Mouse (Mus musculus) forebrain, postnatal 0 days (tissue): ENCODE measurements at regions not wholly inside any gene's neighbourhood (a gene's known extent, or its start where the extent isn't known, plus 50 kb on each side); places are given as distances from the start of the nearest gene placed in this dataset.
A peak's percentile ranks its signal among the peaks of the same experiment; 100 is the strongest.
"Not testable (repeated sequence)": the region's sequence is repeated elsewhere in the genome, so short reads cannot be mapped to it uniquely, and the experiment has no call there.

Experiments used
- ATAC-seq: fragments of 200-750 bp; cut with Nextera tagmentation; 2 replicates; pipeline ENCODE4 v1.8.0; 2017; ENCODE audit warnings: mild to moderate bottlenecking, moderate library complexity
- DNase-seq: peaks from one replicate; pipeline ENCODE4 v3.0.0-alpha.2; 2015
- H3K27ac ChIP-seq: fragments of 300-500 bp; sonication (generic); 2 replicates; pipeline ENCODE4 v1.5.1; 2014; ENCODE audit warnings: low read depth, mild to moderate bottlenecking, antibody characterized with exemption, low read length, moderate library complexity, mixed read lengths
- H3K27me3 ChIP-seq: fragments of 300-500 bp; sonication (generic); 2 replicates; pipeline ENCODE4 v1.6.1; 2014; ENCODE audit warnings: mild to moderate bottlenecking, low read length, mixed read lengths; ENCODE audit not compliant: insufficient read depth
- H3K36me3 ChIP-seq: fragments of 300-500 bp; sonication (generic); 2 replicates; pipeline ENCODE4 v1.6.1; 2014; ENCODE audit warnings: mild to moderate bottlenecking, moderate library complexity; ENCODE audit not compliant: insufficient read depth
- H3K4me1 ChIP-seq: fragments of 300-500 bp; sonication (generic); 2 replicates; pipeline ENCODE4 v1.6.1; 2014; ENCODE audit warnings: antibody characterized with exemption; ENCODE audit not compliant: insufficient read depth
- H3K4me2 ChIP-seq: fragments of 300-500 bp; sonication (generic); 2 replicates; pipeline ENCODE4 v1.6.1; 2014; ENCODE audit warnings: low read depth, mild to moderate bottlenecking, moderate library complexity
- H3K4me3 ChIP-seq: fragments of 300-500 bp; sonication (generic); 2 replicates; pipeline ENCODE4 v1.5.1; 2014; ENCODE audit warnings: low read depth, low read length, mixed read lengths
- H3K9ac ChIP-seq: fragments of 300-500 bp; sonication (generic); 2 replicates; pipeline ENCODE4 v1.6.1; 2014; ENCODE audit warnings: mild to moderate bottlenecking
- H3K9me3 ChIP-seq: fragments of 300-500 bp; sonication (generic); 2 replicates; pipeline ENCODE4 v1.6.1; 2016; ENCODE audit warnings: low read length
- CTCF ChIP-seq: sonication (generic); IDR thresholded peaks from 2 replicates; pipeline ENCODE4 v1.5.1; 2016; ENCODE audit warnings: antibody characterized with exemption, control low read depth, low read depth
- WGBS: fragments of 180-500 bp; shearing (Covaris S2); extraction: QIAGEN DNeasy Blood & Tissue Kit; methylation state at CpG from one replicate; pipeline ENCODE4 v1.1.7; 2014; 5-methylcytosine and 5-hydroxymethylcytosine counted together

- ATAC-seq (no peak), DNase-seq (no peak)
- H3K36me3 ChIP-seq = no peaks in the 10 kb centered on the region
- WGBS = 88% methylated on average over 5 of the region's 5 CpGs
- H3K4me3 ChIP-seq = no peak overlapping the region
- H3K9ac ChIP-seq = no peak overlapping the region
- no peak overlapping the region for H3K27ac ChIP-seq
- TF ChIP-seq CTCF = no peak
- H3K4me1 ChIP-seq = no peaks in the 10 kb centered on the region
- no peak overlapping the region for H3K4me2 ChIP-seq
- H3K27me3 ChIP-seq = peaks cover 7% of the 10 kb centered on the region; the same call in 1 of the 2 replicates
- H3K9me3 ChIP-seq = no peaks in the 10 kb centered on the region
These were observed 149.0 kb upstream of the Dmrta1 start for GRCm38 (mm10) chr4:89530050-89530911.

- Histone ChIP-seq H3K4me3 (no peak overlapping the region), H3K9ac (no peak overlapping the region), H3K27ac (no peak overlapping the region), H3K27me3 (peaks cover 21% of the 10 kb centered on the region), H3K36me3 (no peaks in the 10 kb centered on the region), H3K4me2 (no peak overlapping the region), H3K4me1 (no peaks in the 10 kb centered on the region), H3K9me3 (no peaks in the 10 kb centered on the region)
- ATAC-seq (no peak), DNase-seq (no peak)
- WGBS = 27% methylated on average over 1 of the region's 1 CpGs
- no peak for TF ChIP-seq CTCF
These were observed 151.3 kb upstream of the Dmrta1 start for GRCm38 (mm10) chr4:89527966-89528365.

- Histone ChIP-seq H3K36me3 (no peaks in the 10 kb centered on the region), H3K9ac (no peak overlapping the region), H3K4me2 (no peak overlapping the region), H3K27me3 (peaks cover 24% of the 10 kb centered on the region), H3K4me3 (no peak overlapping the region), H3K4me1 (no peaks in the 10 kb centered on the region), H3K27ac (no peak overlapping the region), H3K9me3 (no peaks in the 10 kb centered on the region)
- 55% methylated on average over 7 of the region's 7 CpGs for WGBS
- no peak for ATAC-seq
- TF ChIP-seq CTCF = no peak
- no peak for DNase-seq
These were observed 151.9 kb upstream of the Dmrta1 start for GRCm38 (mm10) chr4:89527326-89527725.

GRCm38 (mm10) chr4:89525525-89525924 is 153.7 kb upstream of the Dmrta1 start:
- H3K4me2 ChIP-seq, H3K36me3 ChIP-seq, H3K27ac ChIP-seq, H3K4me3 ChIP-seq, H3K9ac ChIP-seq, ATAC-seq, H3K9me3 ChIP-seq, H3K4me1 ChIP-seq, DNase-seq: not testable (repeated sequence)
- peaks cover 28% of the 10 kb centered on the region for H3K27me3 ChIP-seq
- 61% methylated on average over 4 of the region's 4 CpGs for WGBS

GRCm38 (mm10) chr4:89524260-89525200 is 154.7 kb upstream of the Dmrta1 start:
- Histone ChIP-seq H3K9ac (no peak overlapping the region), H3K36me3 (no peaks in the 10 kb centered on the region), H3K27ac (no peak overlapping the region), H3K4me3 (peak overlapping the region; percentile 42), H3K27me3 (peaks cover 28% of the 10 kb centered on the region), H3K9me3 (no peaks in the 10 kb centered on the region), H3K4me2 (peak overlapping the region; percentile 67), H3K4me1 (no peaks in the 10 kb centered on the region)
- WGBS = 2% methylated on average over 40 of the region's 40 CpGs
- peak; percentile 92 for ATAC-seq
- DNase-seq = peak; percentile 89
- TF ChIP-seq CTCF = peak; percentile 88

GRCm38 (mm10) chr4:89523423-89524259 is 155.6 kb upstream of the Dmrta1 start:
- Histone ChIP-seq H3K4me2 (peak overlapping the region; percentile 67), H3K4me1 (no peaks in the 10 kb centered on the region), H3K4me3 (peak overlapping the region; percentile 42), H3K9me3 (no peaks in the 10 kb centered on the region), H3K36me3 (no peaks in the 10 kb centered on the region), H3K27ac (no peak overlapping the region), H3K9ac (no peak overlapping the region), H3K27me3 (peaks cover 28% of the 10 kb centered on the region)
- WGBS = 15% methylated on average over 10 of the region's 10 CpGs
- ATAC-seq = no peak
- no peak for DNase-seq
- no peak for TF ChIP-seq CTCF
